Mouse (Mus musculus) frontal cortex, postnatal 36 days (tissue): Measurements from ENCODE around the gene Stox2.
"Not testable (repeated sequence)": the region's sequence is repeated elsewhere in the genome, so short reads cannot be mapped to it uniquely, and the experiment has no call there.

Experiments used
- DNase-seq, 2 experiments: peaks; one replicate each; pipeline ENCODE4 v3.0.0; 2022; ENCODE audit warnings: low spot score in 2 of 2

The Stox2 gene

GRCm38 (mm10) chr8:47446312-47447046 lies at the start of gene Stox2:
Gene Stox2 (minus strand): TSS chr8:47446362.
- DNase-seq = no peak

- no peak for DNase-seq
Observed at GRCm38 (mm10) chr8:47495428-47495827, 49.3 kb upstream of the Stox2 start.

GRCm38 (mm10) chr8:47494602-47495153 lies 48.5 kb upstream of the Stox2 start:
- no peak for DNase-seq

GRCm38 (mm10) chr8:47493106-47493505 lies 46.9 kb upstream of the Stox2 start:
- DNase-seq = no peak

GRCm38 (mm10) chr8:47487231-47487630 lies 41.1 kb upstream of the Stox2 start:
- no peak for DNase-seq

- DNase-seq = no peak
Observed at GRCm38 (mm10) chr8:47482354-47483071, 36.4 kb upstream of the Stox2 start.

- no peak for DNase-seq
Observed at GRCm38 (mm10) chr8:47480039-47480438, 33.9 kb upstream of the Stox2 start.

GRCm38 (mm10) chr8:47461650-47462049 lies 15.5 kb upstream of the Stox2 start:
- peak; percentile 13 to 36 for DNase-seq

- DNase-seq = no peak
Observed at GRCm38 (mm10) chr8:47459216-47459749, 13.1 kb upstream of the Stox2 start.

- DNase-seq = no peak
Observed at GRCm38 (mm10) chr8:47458591-47458990, 12.4 kb upstream of the Stox2 start.

- DNase-seq = not testable (repeated sequence)
Observed at GRCm38 (mm10) chr8:47449211-47449610, 3.0 kb upstream of the Stox2 start.

- DNase-seq = no peak
Observed at GRCm38 (mm10) chr8:47439271-47439670, 6.9 kb downstream of the Stox2 start.

GRCm38 (mm10) chr8:47437976-47438375 lies 8.2 kb downstream of the Stox2 start:
- no peak for DNase-seq

GRCm38 (mm10) chr8:47435861-47436260 lies 10.3 kb downstream of the Stox2 start:
- DNase-seq = no peak

- no peak for DNase-seq
Observed at GRCm38 (mm10) chr8:47435412-47435811, 10.8 kb downstream of the Stox2 start.

GRCm38 (mm10) chr8:47431263-47431662 lies 14.9 kb downstream of the Stox2 start:
- peak; percentile 24 to 25 for DNase-seq

GRCm38 (mm10) chr8:47414258-47414525 lies 32.0 kb downstream of the Stox2 start:
- not testable (repeated sequence) for DNase-seq

GRCm38 (mm10) chr8:47413524-47414257 lies 32.5 kb downstream of the Stox2 start:
- DNase-seq = peak; percentile 38 to 44

- peak in 1 of 2 experiments; percentile 6 for DNase-seq
Observed at GRCm38 (mm10) chr8:47412696-47413523, 33.3 kb downstream of the Stox2 start.

- DNase-seq = no peak
Observed at GRCm38 (mm10) chr8:47411994-47412695, 34.0 kb downstream of the Stox2 start.

- no peak for DNase-seq
Observed at GRCm38 (mm10) chr8:47411321-47411720, 34.8 kb downstream of the Stox2 start.
